Mouse (Mus musculus): ENCODE measurements around the gene Kalrn. TPM values are rescaled to one million over a fixed set of nuclear protein-coding genes. Genes with fewer than 3 reads are reported as not detected.

Gene Kalrn
- total and polyA plus RNA-seq, 2 experiments from 2014 or later = 23.6 to 148 TPM

DNA sequence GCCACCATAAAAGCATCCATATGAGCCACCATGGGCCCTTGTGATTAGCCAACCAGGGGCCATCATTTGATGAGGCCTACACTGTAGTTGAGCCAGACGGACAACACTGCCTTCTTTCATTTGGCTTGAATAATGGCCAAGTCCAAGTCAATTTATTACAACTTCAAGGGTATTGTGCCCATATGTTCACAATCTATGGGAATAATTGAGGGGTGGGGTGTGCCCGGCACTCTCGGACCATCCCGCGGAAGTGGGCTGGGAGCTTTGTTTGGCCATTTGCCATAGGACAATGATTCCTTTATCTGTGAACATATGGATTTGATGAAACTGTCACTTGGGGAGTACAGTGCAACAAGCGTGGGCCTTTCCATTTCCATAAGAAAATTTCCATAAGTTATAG is 89.6 kb downstream of the Kalrn start:
- H3K4me1 ChIP-seq (ENCODE audit: insufficient read depth) = peaks cover 10% of the 10 kb centered on the region; the same call in 1 of the 2 replicates
- TF ChIP-seq CTCF (IDR thresholded peaks at IDR 0.05; ENCODE audit: low read depth) = no peak
- ATAC-seq (no peak), DNase-seq (no peak)
- 60% methylated on average over 6 of the region's 6 CpGs for WGBS
- H3K27ac ChIP-seq (ENCODE audit: low read depth, low read length) = no peak overlapping the region
- no peaks in the 10 kb centered on the region for H3K36me3 ChIP-seq (ENCODE audit: insufficient read depth)
- H3K4me2 ChIP-seq (ENCODE audit: low read depth) = no peak overlapping the region
- no peaks in the 10 kb centered on the region for H3K27me3 ChIP-seq (ENCODE audit: insufficient read depth, low read length)
- H3K9ac ChIP-seq = no peak overlapping the region
- no peak overlapping the region for H3K4me3 ChIP-seq (ENCODE audit: low read depth, low read length)
- no peaks in the 10 kb centered on the region for H3K9me3 ChIP-seq (ENCODE audit: low read length)

DNA sequence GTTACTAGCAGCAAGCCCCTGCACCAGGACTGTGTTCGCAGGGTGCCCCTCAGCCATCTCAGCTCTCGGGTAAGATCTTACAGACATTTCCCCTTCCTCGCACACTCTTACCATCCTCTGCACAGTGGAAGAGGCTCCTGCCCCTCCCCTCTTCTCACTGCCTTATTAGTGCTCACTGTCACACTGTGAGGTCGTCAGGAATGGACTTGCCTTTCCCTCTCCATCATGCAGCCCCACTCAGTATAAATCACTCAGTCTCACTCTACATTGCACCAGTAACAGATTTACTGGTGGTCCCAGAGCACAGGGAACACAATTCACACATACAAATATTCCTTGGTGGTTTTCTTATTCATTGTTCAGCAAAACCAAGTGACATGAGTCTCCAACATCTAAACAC is 98.6 kb downstream of the Kalrn start:
- ATAC-seq (no peak), DNase-seq (no peak)
- 59% methylated on average over 4 of the region's 4 CpGs for WGBS
- Histone ChIP-seq H3K4me3 (ENCODE audit: low read depth, low read length) (no peak overlapping the region), H3K9me3 (ENCODE audit: low read length) (no peaks in the 10 kb centered on the region), H3K9ac (no peak overlapping the region), H3K4me1 (ENCODE audit: insufficient read depth) (peaks cover 30% of the 10 kb centered on the region), H3K27ac (ENCODE audit: low read depth, low read length) (no peak overlapping the region), H3K4me2 (ENCODE audit: low read depth) (no peak overlapping the region), H3K27me3 (ENCODE audit: insufficient read depth, low read length) (no peaks in the 10 kb centered on the region), H3K36me3 (ENCODE audit: insufficient read depth) (no peaks in the 10 kb centered on the region)
- TF ChIP-seq CTCF (IDR thresholded peaks at IDR 0.05; ENCODE audit: low read depth) = no peak

DNA sequence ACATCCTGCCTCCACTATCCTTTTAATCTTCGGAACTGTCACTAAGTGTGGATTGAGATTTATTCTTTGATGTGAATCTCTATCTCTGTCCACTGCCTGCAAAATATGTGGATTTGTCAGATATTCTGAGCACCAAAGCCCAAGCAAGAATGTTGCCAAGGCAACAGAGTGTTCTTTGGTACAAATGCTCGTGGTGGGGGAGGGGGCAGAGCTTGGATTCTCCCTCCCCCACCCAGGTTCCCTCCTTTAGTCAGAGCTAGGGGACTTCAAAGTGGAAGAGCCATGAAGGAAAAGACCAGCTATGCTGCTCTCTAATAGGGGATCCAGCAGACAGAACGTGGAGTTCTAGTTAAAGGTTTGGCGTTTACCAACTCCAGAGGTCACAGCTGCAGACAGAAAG is 99.4 kb downstream of the Kalrn start:
- DNase-seq (peak; percentile 62), ATAC-seq (no peak)
- H3K4me2 ChIP-seq (ENCODE audit: low read depth) = no peak overlapping the region
- H3K4me1 ChIP-seq (ENCODE audit: insufficient read depth) = peaks cover 39% of the 10 kb centered on the region
- no peaks in the 10 kb centered on the region for H3K9me3 ChIP-seq (ENCODE audit: low read length)
- peak overlapping the region; percentile 72; the same call in 1 of the 2 replicates for H3K27ac ChIP-seq (ENCODE audit: low read depth, low read length)
- H3K4me3 ChIP-seq (ENCODE audit: low read depth, low read length) = no peak overlapping the region
- H3K36me3 ChIP-seq (ENCODE audit: insufficient read depth) = no peaks in the 10 kb centered on the region
- WGBS = 37% methylated on average over 4 of the region's 4 CpGs
- H3K27me3 ChIP-seq (ENCODE audit: insufficient read depth, low read length) = no peaks in the 10 kb centered on the region
- H3K9ac ChIP-seq = 0 out of 2 replicates have a peak overlapping the region, but pooled peaks have one; percentile 10
- no peak for TF ChIP-seq CTCF (IDR thresholded peaks at IDR 0.05; ENCODE audit: low read depth)

DNA sequence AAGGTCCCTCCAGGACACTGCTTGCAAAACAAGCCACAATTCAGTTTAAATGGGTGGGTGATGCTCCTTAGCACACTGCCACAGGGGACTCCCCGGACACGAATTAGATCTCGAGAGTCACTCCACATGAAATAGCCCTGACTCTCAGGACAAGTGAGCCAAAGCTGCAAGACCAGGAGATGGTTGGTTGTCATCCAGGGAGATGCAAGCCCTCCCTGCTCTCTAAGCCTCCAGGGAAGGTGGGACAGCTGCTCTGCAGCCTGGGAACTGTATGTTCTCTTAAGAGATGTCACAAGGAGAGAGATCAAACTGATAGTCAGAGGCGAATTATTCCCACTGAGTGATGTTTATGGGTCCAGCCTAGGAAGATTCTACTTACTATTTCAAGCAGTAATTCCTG is 101.9 kb downstream of the Kalrn start:
- Histone ChIP-seq H3K4me2 (ENCODE audit: low read depth) (no peak overlapping the region), H3K27me3 (ENCODE audit: insufficient read depth, low read length) (no peaks in the 10 kb centered on the region), H3K4me1 (ENCODE audit: insufficient read depth) (peaks cover 54% of the 10 kb centered on the region), H3K9me3 (ENCODE audit: low read length) (no peaks in the 10 kb centered on the region), H3K36me3 (ENCODE audit: insufficient read depth) (no peaks in the 10 kb centered on the region), H3K4me3 (ENCODE audit: low read depth, low read length) (no peak overlapping the region), H3K27ac (ENCODE audit: low read depth, low read length) (no peak overlapping the region), H3K9ac (no peak overlapping the region)
- DNase-seq = no peak
- TF ChIP-seq CTCF (IDR thresholded peaks at IDR 0.05; ENCODE audit: low read depth) = no peak
- 85% methylated on average over 4 of the region's 4 CpGs for WGBS
- ATAC-seq = no peak

DNA sequence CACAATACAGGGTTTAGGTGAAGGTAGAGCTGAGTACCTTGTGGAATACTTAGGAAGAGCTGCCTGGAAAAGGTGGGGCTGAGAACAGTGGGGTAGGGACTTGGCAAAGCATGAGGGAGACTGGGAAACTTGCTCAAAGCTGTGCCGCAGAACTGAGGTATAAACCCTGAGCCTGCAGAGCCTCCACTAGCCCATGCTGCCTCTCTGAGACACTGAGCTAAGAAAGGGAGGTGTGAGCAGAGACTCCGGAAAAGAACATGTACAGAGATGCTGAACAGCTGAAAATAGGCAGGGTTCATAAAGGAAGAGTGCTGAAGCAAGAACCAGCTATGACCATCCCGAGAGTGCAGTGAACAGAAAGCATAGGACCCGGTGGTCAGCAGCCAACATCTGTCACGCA is 103.0 kb downstream of the Kalrn start:
- Histone ChIP-seq H3K36me3 (ENCODE audit: insufficient read depth) (no peaks in the 10 kb centered on the region), H3K4me2 (ENCODE audit: low read depth) (no peak overlapping the region), H3K9me3 (ENCODE audit: low read length) (no peaks in the 10 kb centered on the region), H3K4me3 (ENCODE audit: low read depth, low read length) (no peak overlapping the region), H3K9ac (no peak overlapping the region), H3K27me3 (ENCODE audit: insufficient read depth, low read length) (no peaks in the 10 kb centered on the region), H3K4me1 (ENCODE audit: insufficient read depth) (peaks cover 54% of the 10 kb centered on the region), H3K27ac (ENCODE audit: low read depth, low read length) (peak overlapping the region; percentile 82)
- 58% methylated on average over 5 of the region's 5 CpGs for WGBS
- no peak for TF ChIP-seq CTCF (IDR thresholded peaks at IDR 0.05; ENCODE audit: low read depth)
- ATAC-seq = no peak
- no peak for DNase-seq

DNA sequence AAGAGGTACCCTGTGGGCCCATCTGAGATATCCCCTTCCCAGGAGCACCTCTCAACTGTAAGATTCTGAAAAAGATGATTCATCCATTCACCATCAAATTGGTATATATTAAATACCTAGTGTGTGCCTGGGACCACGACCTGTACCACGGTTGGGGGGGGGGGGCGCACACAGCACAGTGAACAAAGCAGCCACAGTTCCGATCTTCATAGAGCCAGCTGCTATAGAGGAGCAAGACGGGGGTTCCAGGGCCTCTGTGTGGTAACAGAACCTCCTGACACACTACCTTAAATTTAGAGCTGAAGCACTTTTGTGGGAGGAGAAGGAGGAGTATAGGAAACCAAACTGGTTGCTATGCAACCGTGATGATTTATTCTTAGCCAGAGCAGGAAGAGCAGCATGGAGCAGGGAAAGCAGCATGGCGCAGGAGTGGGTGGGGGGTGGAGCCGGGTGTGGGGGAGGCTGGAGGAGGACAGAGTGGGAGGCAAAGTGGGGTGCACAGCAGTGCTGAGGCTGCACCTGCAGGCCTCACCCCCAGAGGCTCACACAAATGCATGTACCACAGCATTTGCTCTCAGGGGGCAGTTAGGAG is 104.0 kb downstream of the Kalrn start:
- Histone ChIP-seq H3K4me1 (ENCODE audit: insufficient read depth) (peaks cover 54% of the 10 kb centered on the region), H3K36me3 (ENCODE audit: insufficient read depth) (no peaks in the 10 kb centered on the region), H3K27ac (ENCODE audit: low read depth, low read length) (peak overlapping the region; percentile 82), H3K9me3 (ENCODE audit: low read length) (no peaks in the 10 kb centered on the region), H3K4me3 (ENCODE audit: low read depth, low read length) (no peak overlapping the region), H3K4me2 (ENCODE audit: low read depth) (peak overlapping the region; percentile 39), H3K27me3 (ENCODE audit: insufficient read depth, low read length) (no peaks in the 10 kb centered on the region), H3K9ac (peak overlapping the region; percentile 25; the same call in 1 of the 2 replicates)
- 23% methylated on average over 8 of the region's 8 CpGs for WGBS
- no peak; the same call in 1 of the 2 replicates for TF ChIP-seq CTCF (IDR thresholded peaks at IDR 0.05; ENCODE audit: low read depth)
- ATAC-seq = peak; percentile 96
- DNase-seq = peak; percentile 79

DNA sequence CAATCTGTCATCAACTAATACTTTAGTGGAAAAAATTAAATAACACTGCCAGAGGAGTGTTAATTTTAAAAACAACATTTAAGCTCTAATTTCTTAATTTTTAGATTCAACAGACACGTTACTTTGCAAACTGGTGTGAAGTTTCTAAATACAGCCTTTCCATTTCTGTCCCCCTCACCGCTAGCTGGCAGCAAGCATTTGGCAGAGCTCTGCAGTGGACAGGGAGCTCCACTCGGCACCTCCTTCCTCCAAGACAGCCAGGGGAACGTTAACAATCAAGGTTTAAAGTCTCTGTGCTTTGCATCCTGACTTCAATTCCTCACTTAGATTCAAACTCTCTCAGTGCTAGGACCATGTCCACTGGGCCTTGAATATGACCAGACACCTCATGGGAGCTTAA is 106.7 kb downstream of the Kalrn start:
- H3K9ac ChIP-seq = no peak overlapping the region

More for the DNA sequence above, 106.7 kb downstream of the Kalrn start:
- Histone ChIP-seq H3K9me3 (ENCODE audit: low read length) (no peaks in the 10 kb centered on the region), H3K27ac (ENCODE audit: low read depth, low read length) (no peak overlapping the region), H3K36me3 (ENCODE audit: insufficient read depth) (no peaks in the 10 kb centered on the region), H3K27me3 (ENCODE audit: insufficient read depth, low read length) (no peaks in the 10 kb centered on the region), H3K4me1 (ENCODE audit: insufficient read depth) (peaks cover 38% of the 10 kb centered on the region), H3K4me3 (ENCODE audit: low read depth, low read length) (no peak overlapping the region), H3K4me2 (ENCODE audit: low read depth) (no peak overlapping the region)
- peak; percentile 45 for TF ChIP-seq CTCF (IDR thresholded peaks at IDR 0.05; ENCODE audit: low read depth)
- 23% methylated on average over 4 of the region's 4 CpGs for WGBS
- ATAC-seq (no peak), DNase-seq (no peak)
